Mouse (Mus musculus): ENCODE data around the gene Adcy9.
A peak's percentile ranks its signal among the peaks of the same experiment; 100 is the strongest.

Gene Adcy9

GRCm38 (mm10) chr16:4418776-4419545 is 1.3 kb downstream of the Adcy9 start:
- peak in 1 of 2 experiments; percentile 24 for DNase-seq (ENCODE audit: low spot score in 2 of 2)

GRCm38 (mm10) chr16:4418072-4418471 is 2.2 kb downstream of the Adcy9 start:
- DNase-seq (ENCODE audit: low spot score in 2 of 2): no peak

- DNase-seq (ENCODE audit: low spot score in 2 of 2): no peak
These were observed 2.8 kb downstream of the Adcy9 start for GRCm38 (mm10) chr16:4417455-4417854.

GRCm38 (mm10) chr16:4414881-4415585 is 5.3 kb downstream of the Adcy9 start:
- DNase-seq (ENCODE audit: low spot score in 2 of 2): no peak

GRCm38 (mm10) chr16:4413988-4414880 is 6.1 kb downstream of the Adcy9 start:
- DNase-seq (ENCODE audit: low spot score in 2 of 2): no peak

- DNase-seq (ENCODE audit: low spot score in 2 of 2): no peak
These were observed 7.0 kb downstream of the Adcy9 start for GRCm38 (mm10) chr16:4413301-4413700.

GRCm38 (mm10) chr16:4412298-4412697 is 8.0 kb downstream of the Adcy9 start:
- no peak for DNase-seq (ENCODE audit: low spot score in 2 of 2)

- DNase-seq (ENCODE audit: low spot score in 2 of 2): no peak
These were observed 9.0 kb downstream of the Adcy9 start for GRCm38 (mm10) chr16:4411296-4411695.

GRCm38 (mm10) chr16:4407536-4407935 is 12.8 kb downstream of the Adcy9 start:
- DNase-seq (ENCODE audit: low spot score in 2 of 2): no peak

GRCm38 (mm10) chr16:4406706-4407105 is 13.6 kb downstream of the Adcy9 start:
- no peak for DNase-seq (ENCODE audit: low spot score in 2 of 2)

- no peak for DNase-seq (ENCODE audit: low spot score in 2 of 2)
These were observed 14.2 kb downstream of the Adcy9 start for GRCm38 (mm10) chr16:4406047-4406586.

- DNase-seq (ENCODE audit: low spot score in 2 of 2): no peak
These were observed 15.2 kb downstream of the Adcy9 start for GRCm38 (mm10) chr16:4404933-4405761.

GRCm38 (mm10) chr16:4401109-4401508 is 19.2 kb downstream of the Adcy9 start:
- DNase-seq (ENCODE audit: low spot score in 2 of 2): no peak

- DNase-seq (ENCODE audit: low spot score in 2 of 2): no peak
These were observed 20.7 kb downstream of the Adcy9 start for GRCm38 (mm10) chr16:4399471-4400223.

- DNase-seq (ENCODE audit: low spot score in 2 of 2): no peak
These were observed 21.5 kb downstream of the Adcy9 start for GRCm38 (mm10) chr16:4398782-4399181.

GRCm38 (mm10) chr16:4397636-4398035 is 22.7 kb downstream of the Adcy9 start:
- DNase-seq (ENCODE audit: low spot score in 2 of 2): no peak

GRCm38 (mm10) chr16:4395687-4396341 is 24.5 kb downstream of the Adcy9 start:
- no peak for DNase-seq (ENCODE audit: low spot score in 2 of 2)

- DNase-seq (ENCODE audit: low spot score in 2 of 2): no peak
These were observed 25.2 kb downstream of the Adcy9 start for GRCm38 (mm10) chr16:4394991-4395590.

- DNase-seq (ENCODE audit: low spot score in 2 of 2): no peak
These were observed 36.7 kb downstream of the Adcy9 start for GRCm38 (mm10) chr16:4383473-4384038.
